Mouse (Mus musculus): ENCODE data around the gene Zfp692. TPM values are rescaled to one million over a fixed set of nuclear protein-coding genes. Genes with fewer than 3 reads are reported as not detected.
A peak's percentile ranks its signal among the peaks of the same experiment; 100 is the strongest.

The Zfp692 gene
- polyA plus RNA-seq, 1 experiment from 2014 or later = 9.3 TPM

- Histone ChIP-seq H3K27me3 (ENCODE audit: control insufficient read depth, insufficient read depth, low read length) (no peaks in the 10 kb centered on the region), H3K36me3 (ENCODE audit: control insufficient read depth, insufficient read depth, low read length) (peaks cover 5% of the 10 kb centered on the region; the same call in 1 of the 2 replicates), H3K27ac (ENCODE audit: low read depth, low read length) (peak within 1 kb of the TSS; percentile 75), H3K9me3 (replicated peaks; ENCODE audit: control insufficient read depth, low read length) (no peaks in the 10 kb centered on the region), H3K4me1 (ENCODE audit: control insufficient read depth, insufficient read depth, low read length) (peaks cover 24% of the 10 kb centered on the region), H3K4me3 (ENCODE audit: low read depth, low read length) (peak within 1 kb of the TSS; percentile 92), H3K9ac (ENCODE audit: low read depth, low read length) (peak within 1 kb of the TSS; percentile 89), H3K4me2 (peak within 1 kb of the TSS; percentile 88)
- under 1% methylated on average over 52 of the region's 52 CpGs for WGBS (ENCODE audit: insufficient replicate concordance)
- peak; percentile 87 for ATAC-seq (replicated peaks; ENCODE audit: insufficient number of reproducible peaks, low FRiP score, low TSS enrichment)
These were observed 23.6 kb downstream of the Zfp692 start, which contains the start of the genes Zfp672 and Sh3bp5l for GRCm38 (mm10) chr11:58330276-58331148. TSS of gene Zfp672 (minus strand) at chr11:58330339. TSS of gene Sh3bp5l (plus strand) at chr11:58330724.

- H3K9me3 ChIP-seq (replicated peaks; ENCODE audit: control insufficient read depth, low read length) = no peaks in the 10 kb centered on the region
- peaks cover 24% of the 10 kb centered on the region for H3K4me1 ChIP-seq (ENCODE audit: control insufficient read depth, insufficient read depth, low read length)
- H3K36me3 ChIP-seq (ENCODE audit: control insufficient read depth, insufficient read depth, low read length) = peaks cover 5% of the 10 kb centered on the region; the same call in 1 of the 2 replicates
- H3K9ac ChIP-seq (ENCODE audit: low read depth, low read length) = peak overlapping the region; percentile 89
- no peak overlapping the region; the same call in 1 of the 2 replicates for H3K27ac ChIP-seq (ENCODE audit: low read depth, low read length)
- no peaks in the 10 kb centered on the region for H3K27me3 ChIP-seq (ENCODE audit: control insufficient read depth, insufficient read depth, low read length)
- H3K4me2 ChIP-seq = peak overlapping the region; percentile 88
- 15% methylated on average over 10 of the region's 10 CpGs for WGBS (ENCODE audit: insufficient replicate concordance)
- no peak for ATAC-seq (replicated peaks; ENCODE audit: insufficient number of reproducible peaks, low FRiP score, low TSS enrichment)
- peak overlapping the region; percentile 92 for H3K4me3 ChIP-seq (ENCODE audit: low read depth, low read length)
These were observed 24.3 kb downstream of the Zfp692 start for GRCm38 (mm10) chr11:58331149-58331495.

GRCm38 (mm10) chr11:58331546-58331945, 24.7 kb downstream of the Zfp692 start:
- Histone ChIP-seq H3K36me3 (ENCODE audit: control insufficient read depth, insufficient read depth, low read length) (peaks cover 5% of the 10 kb centered on the region; the same call in 1 of the 2 replicates), H3K4me3 (ENCODE audit: low read depth, low read length) (peak overlapping the region; percentile 92), H3K27ac (ENCODE audit: low read depth, low read length) (no peak overlapping the region), H3K9me3 (replicated peaks; ENCODE audit: control insufficient read depth, low read length) (no peaks in the 10 kb centered on the region), H3K9ac (ENCODE audit: low read depth, low read length) (peak overlapping the region; percentile 89), H3K4me1 (ENCODE audit: control insufficient read depth, insufficient read depth, low read length) (peaks cover 24% of the 10 kb centered on the region), H3K4me2 (peak overlapping the region; percentile 88), H3K27me3 (ENCODE audit: control insufficient read depth, insufficient read depth, low read length) (no peaks in the 10 kb centered on the region)
- 82% methylated on average over 6 of the region's 6 CpGs for WGBS (ENCODE audit: insufficient replicate concordance)
- ATAC-seq (replicated peaks; ENCODE audit: insufficient number of reproducible peaks, low FRiP score, low TSS enrichment) = no peak

GRCm38 (mm10) chr11:58334746-58335145, 27.9 kb downstream of the Zfp692 start:
- WGBS (ENCODE audit: insufficient replicate concordance) = 46% methylated on average over 3 of the region's 3 CpGs
- Histone ChIP-seq H3K4me2 (no peak overlapping the region), H3K27me3 (ENCODE audit: control insufficient read depth, insufficient read depth, low read length) (no peaks in the 10 kb centered on the region), H3K36me3 (ENCODE audit: control insufficient read depth, insufficient read depth, low read length) (peaks cover 6% of the 10 kb centered on the region), H3K9me3 (replicated peaks; ENCODE audit: control insufficient read depth, low read length) (no peaks in the 10 kb centered on the region), H3K4me1 (ENCODE audit: control insufficient read depth, insufficient read depth, low read length) (peaks cover 15% of the 10 kb centered on the region), H3K27ac (ENCODE audit: low read depth, low read length) (peak overlapping the region; percentile 8; the same call in 1 of the 2 replicates), H3K4me3 (ENCODE audit: low read depth, low read length) (no peak overlapping the region), H3K9ac (ENCODE audit: low read depth, low read length) (no peak overlapping the region)
- ATAC-seq (replicated peaks; ENCODE audit: insufficient number of reproducible peaks, low FRiP score, low TSS enrichment) = no peak

GRCm38 (mm10) chr11:58346745-58347144, 39.9 kb downstream of the Zfp692 start:
- no peak overlapping the region for H3K27ac ChIP-seq (ENCODE audit: low read depth, low read length)
- H3K4me1 ChIP-seq (ENCODE audit: control insufficient read depth, insufficient read depth, low read length) = no peaks in the 10 kb centered on the region
- no peak for ATAC-seq (replicated peaks; ENCODE audit: insufficient number of reproducible peaks, low FRiP score, low TSS enrichment)
- H3K4me2 ChIP-seq = no peak overlapping the region
- H3K9me3 ChIP-seq (replicated peaks; ENCODE audit: control insufficient read depth, low read length) = no peaks in the 10 kb centered on the region
- WGBS (ENCODE audit: insufficient replicate concordance) = 84% methylated on average over 4 of the region's 4 CpGs
- no peak overlapping the region for H3K9ac ChIP-seq (ENCODE audit: low read depth, low read length)
- H3K4me3 ChIP-seq (ENCODE audit: low read depth, low read length) = no peak overlapping the region
- no peaks in the 10 kb centered on the region for H3K27me3 ChIP-seq (ENCODE audit: control insufficient read depth, insufficient read depth, low read length)
- peaks cover 21% of the 10 kb centered on the region for H3K36me3 ChIP-seq (ENCODE audit: control insufficient read depth, insufficient read depth, low read length)

DNA sequence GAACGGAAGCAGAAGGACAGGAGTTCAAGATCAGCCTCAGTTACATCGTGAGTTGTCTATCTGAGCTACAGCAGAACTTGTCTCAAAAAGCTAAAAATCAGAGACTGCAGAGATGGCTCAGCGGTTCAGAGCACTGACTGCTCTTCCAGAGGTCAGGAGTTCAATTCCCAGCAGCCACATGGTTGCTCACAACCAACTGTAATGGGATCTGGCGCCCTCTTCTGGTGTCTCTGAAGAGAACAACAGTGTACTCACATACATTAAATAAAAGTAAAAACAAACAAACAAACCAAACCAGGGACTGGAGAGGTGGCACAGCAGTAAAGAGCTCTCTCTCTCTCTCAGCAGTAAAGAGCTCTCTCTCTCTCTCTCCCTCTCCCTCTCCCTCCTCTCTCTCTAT, 43.8 kb downstream of the Zfp692 start:
- H3K4me3 ChIP-seq (ENCODE audit: low read depth, low read length) = no peak overlapping the region
- peaks cover 6% of the 10 kb centered on the region; the same call in 1 of the 2 replicates for H3K4me1 ChIP-seq (ENCODE audit: control insufficient read depth, insufficient read depth, low read length)
- peaks cover 13% of the 10 kb centered on the region for H3K36me3 ChIP-seq (ENCODE audit: control insufficient read depth, insufficient read depth, low read length)
- H3K9ac ChIP-seq (ENCODE audit: low read depth, low read length) = no peak overlapping the region
- H3K4me2 ChIP-seq = no peak overlapping the region
- H3K27ac ChIP-seq (ENCODE audit: low read depth, low read length) = no peak overlapping the region
- no peaks in the 10 kb centered on the region for H3K9me3 ChIP-seq (replicated peaks; ENCODE audit: control insufficient read depth, low read length)
- no peak for ATAC-seq (replicated peaks; ENCODE audit: insufficient number of reproducible peaks, low FRiP score, low TSS enrichment)
- no peaks in the 10 kb centered on the region for H3K27me3 ChIP-seq (ENCODE audit: control insufficient read depth, insufficient read depth, low read length)
- 65% methylated on average over 4 of the region's 4 CpGs for WGBS (ENCODE audit: insufficient replicate concordance)

DNA sequence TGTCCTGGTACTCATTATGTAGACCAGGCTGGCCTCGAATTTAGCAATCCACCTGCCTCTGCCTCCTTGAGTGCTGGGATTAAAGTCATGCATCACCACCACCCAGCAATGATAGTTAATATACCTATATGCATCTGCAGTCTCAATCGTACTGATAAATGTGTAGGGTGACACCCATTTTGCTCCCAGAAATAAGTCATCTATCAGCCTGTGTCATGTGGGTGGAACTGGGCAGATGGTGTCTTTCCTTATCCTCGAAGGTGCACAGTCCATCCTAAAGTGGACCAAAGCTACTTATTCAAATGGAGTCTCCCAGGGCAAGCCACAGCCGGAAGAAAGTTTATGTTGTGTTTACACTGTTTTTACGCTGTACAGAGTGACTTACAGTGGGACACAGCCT, 44.3 kb downstream of the Zfp692 start:
- Histone ChIP-seq H3K4me1 (ENCODE audit: control insufficient read depth, insufficient read depth, low read length) (peaks cover 6% of the 10 kb centered on the region; the same call in 1 of the 2 replicates), H3K9ac (ENCODE audit: low read depth, low read length) (no peak overlapping the region), H3K9me3 (replicated peaks; ENCODE audit: control insufficient read depth, low read length) (no peaks in the 10 kb centered on the region), H3K36me3 (ENCODE audit: control insufficient read depth, insufficient read depth, low read length) (peaks cover 7% of the 10 kb centered on the region), H3K4me3 (ENCODE audit: low read depth, low read length) (no peak overlapping the region), H3K27me3 (ENCODE audit: control insufficient read depth, insufficient read depth, low read length) (no peaks in the 10 kb centered on the region), H3K27ac (ENCODE audit: low read depth, low read length) (no peak overlapping the region), H3K4me2 (no peak overlapping the region)
- WGBS (ENCODE audit: insufficient replicate concordance) = 79% methylated on average over 5 of the region's 5 CpGs
- no peak for ATAC-seq (replicated peaks; ENCODE audit: insufficient number of reproducible peaks, low FRiP score, low TSS enrichment)

GRCm38 (mm10) chr11:58352681-58353548, 46.0 kb downstream of the Zfp692 start:
- H3K27ac ChIP-seq (ENCODE audit: low read depth, low read length) = no peak overlapping the region
- H3K36me3 ChIP-seq (ENCODE audit: control insufficient read depth, insufficient read depth, low read length) = no peaks in the 10 kb centered on the region
- no peaks in the 10 kb centered on the region for H3K27me3 ChIP-seq (ENCODE audit: control insufficient read depth, insufficient read depth, low read length)
- H3K4me1 ChIP-seq (ENCODE audit: control insufficient read depth, insufficient read depth, low read length) = peaks cover 6% of the 10 kb centered on the region; the same call in 1 of the 2 replicates
- H3K4me2 ChIP-seq = 0 out of 2 replicates have a peak overlapping the region, but pooled peaks have one; percentile 8
- no peak overlapping the region for H3K9ac ChIP-seq (ENCODE audit: low read depth, low read length)
- no peaks in the 10 kb centered on the region for H3K9me3 ChIP-seq (replicated peaks; ENCODE audit: control insufficient read depth, low read length)
- 0 out of 2 replicates have a peak, but pooled peaks have one; percentile 42 for ATAC-seq (replicated peaks; ENCODE audit: insufficient number of reproducible peaks, low FRiP score, low TSS enrichment)
- 16% methylated on average over 7 of the region's 7 CpGs for WGBS (ENCODE audit: insufficient replicate concordance)
- H3K4me3 ChIP-seq (ENCODE audit: low read depth, low read length) = no peak overlapping the region
